Comparison of ENCODE assay signal across 15 mouse cellular contexts in the genomic region with DNA sequence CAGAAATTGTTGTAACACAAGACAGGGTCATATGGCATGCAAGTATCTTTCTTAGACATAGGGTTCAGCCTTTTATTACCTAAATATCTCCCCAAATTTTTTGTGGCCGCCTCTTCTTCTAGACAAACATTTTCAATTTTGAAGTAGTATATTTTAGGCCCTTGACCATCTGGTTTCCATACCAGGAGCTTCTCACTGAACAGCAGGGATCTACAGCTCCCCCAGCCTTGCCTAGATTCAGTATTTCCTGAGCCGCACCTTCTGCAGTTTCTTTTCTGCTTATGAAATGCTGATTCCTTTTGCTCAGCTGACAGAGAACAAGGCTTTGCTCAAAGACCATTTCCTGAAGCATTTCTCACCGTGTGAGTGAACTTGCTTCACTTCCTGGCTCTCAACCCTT.
DNase-seq lines count a peak whose midpoint lies in the region; TF ChIP-seq lines count a peak whose summit lies in the region.
"Had no signal": no experiment of that assay in that cellular context is flagged by ENCODE, and none has a peak within 500 bp of the region (broad histone marks: within the 10 kb centered on the region; RNA-seq: fewer than 3 reads in every experiment).

No protein-coding gene starts in this region.

- no peak for TF ChIP-seq CTCF in lung, adult 2 months (IDR thresholded peaks at IDR 0.05; ENCODE audit: insufficient read depth, low read length)

- no peak for TF ChIP-seq POLR2A in lung, adult 2 months (IDR thresholded peaks at IDR 0.05; ENCODE audit: borderline replicate concordance, extremely low read depth, low read depth, low read length)

- 54% methylated on average over 3 of the region's 3 CpGs for WGBS in lung, adult 2 months

- no peaks in the 10 kb centered on the region for H3K4me1 ChIP-seq in lung, adult 2 months (ENCODE audit: control insufficient read depth, insufficient read depth, low read length)
- H3K4me1 ChIP-seq: forebrain, embryonic 12.5 days; limb, embryonic 12.5 days had no signal

- no peak overlapping the region for H3K4me3 ChIP-seq in lung, adult 2 months (replicated peaks; ENCODE audit: extremely low read depth, low read depth, low read length)
- H3K4me3 ChIP-seq: forebrain, embryonic 12.5 days; gastrocnemius, adult 2 months; limb, embryonic 12.5 days had no signal

- DNase-seq in layer of hippocampus, adult 9-11 months, result peak; percentile 36
- no peak for DNase-seq in layer of hippocampus, postnatal 10 days (ENCODE audit: low spot score in 2 of 2)
- peak; percentile 21 for DNase-seq in cerebellum, adult 8-10 months
- peak; percentile 41 to 70 for DNase-seq in frontal cortex, adult 2 months (ENCODE audit: extremely low spot score in 1 of 2, low spot score in 1 of 2)
- peak; percentile 23 for DNase-seq in right cerebral cortex, postnatal 25 days
- no peak for DNase-seq in lung, adult 2 months
- DNase-seq in thymus, postnatal 10 days (ENCODE audit: low spot score in 2 of 2), result no peak
- DNase-seq: gastrocnemius, adult 2 months; heart, adult 18-20 months; kidney, adult 8-10 months; kidney, postnatal 36 days; midbrain, embryonic 14.5 days; thymus, postnatal 36 days had no signal

Comparison
In these comparisons a context has a peak if more than half of its experiments do, and no peak if none do; other contexts are left out.
1. DNase-seq: peak in layer of hippocampus, adult 9-11 months (single experiment), cerebellum, adult 8-10 months (single experiment), frontal cortex, adult 2 months (2 of 2) and right cerebral cortex, postnatal 25 days (single experiment); none in layer of hippocampus, postnatal 10 days (0 of 2), lung, adult 2 months (single experiment) and thymus, postnatal 10 days (0 of 2).